Mouse (Mus musculus) frontal cortex, postnatal 14 days (tissue): Measurements from ENCODE around the gene Tmem63c.

ENCODE experiments used
- DNase-seq, 2 experiments: peaks; one replicate each; pipeline ENCODE4 v3.0.0; 2022; ENCODE audit warnings: low spot score in 2 of 2

Tmem63c gene

DNA sequence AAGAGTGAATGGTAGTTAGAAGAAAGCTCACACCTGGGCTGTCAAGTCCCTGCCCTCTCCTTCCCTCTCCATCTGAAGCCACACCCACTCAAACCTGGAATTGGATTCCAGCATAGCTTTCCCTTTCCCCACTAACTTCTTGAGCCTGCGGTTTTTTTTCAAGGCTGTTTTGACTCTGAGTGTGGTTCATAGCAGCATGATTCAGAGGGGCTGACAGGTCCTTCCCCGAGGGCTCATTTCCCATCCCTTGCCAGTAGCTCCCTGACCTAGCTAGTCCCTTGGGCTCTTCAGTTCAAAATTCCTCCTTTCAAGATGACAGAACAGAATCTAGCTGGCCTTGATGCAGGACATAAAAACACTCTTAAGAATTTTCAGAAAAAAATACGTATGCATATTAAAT, 26.4 kb downstream of the Tmem63c start:
- DNase-seq: no peak

DNA sequence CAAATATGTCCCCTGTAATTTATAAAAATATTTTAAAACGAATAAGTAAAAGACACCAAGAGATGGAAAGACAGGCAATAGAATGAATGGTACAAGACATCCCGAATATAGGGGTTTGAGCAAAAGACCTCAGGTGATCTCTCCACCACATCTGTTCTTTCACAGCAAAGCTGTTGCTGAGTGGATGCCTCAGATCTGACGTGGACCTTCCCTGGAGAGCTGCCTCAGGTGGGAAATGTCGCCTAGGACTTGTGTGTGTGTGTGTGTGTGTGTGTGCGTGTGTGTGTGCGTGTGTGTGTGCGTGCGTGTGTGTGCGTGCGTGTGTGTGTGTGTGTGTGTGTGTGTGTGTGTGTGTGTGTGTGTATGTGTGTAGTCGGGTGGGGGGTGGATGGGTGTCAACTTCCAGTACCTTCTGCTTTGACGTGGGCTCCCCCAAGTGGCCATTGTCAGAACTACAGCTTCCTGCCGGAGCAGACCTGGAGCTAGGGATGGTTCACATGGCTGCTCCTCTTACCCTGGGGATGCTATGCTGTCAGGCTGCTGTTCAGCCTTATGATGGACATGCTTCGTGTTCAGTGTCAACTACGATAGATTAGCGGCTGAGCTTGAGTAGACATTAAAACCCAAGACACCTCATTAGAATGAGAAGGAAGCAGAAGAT, 31.7 kb downstream of the Tmem63c start:
- DNase-seq: peak; percentile 82 to 92

DNA sequence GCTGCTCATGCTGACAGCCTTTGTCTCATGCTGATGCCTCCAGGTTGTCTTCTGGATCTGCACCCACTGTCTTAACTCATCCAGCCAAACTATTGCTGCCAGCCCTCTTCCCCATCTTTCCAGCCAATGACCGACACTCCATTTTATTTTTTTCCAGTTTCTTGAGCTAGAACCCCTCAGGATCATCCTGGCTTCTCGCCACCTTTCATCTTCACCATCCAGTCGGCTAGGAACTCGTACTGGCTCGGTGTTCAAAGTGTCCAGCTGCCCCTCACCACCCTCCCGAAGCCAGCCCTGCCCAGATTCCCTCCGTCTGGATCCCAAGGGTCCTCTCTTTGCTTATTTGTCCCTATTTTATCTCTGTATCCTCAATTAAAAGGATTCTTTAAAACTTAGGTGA, 33.7 kb downstream of the Tmem63c start:
- no peak for DNase-seq

DNA sequence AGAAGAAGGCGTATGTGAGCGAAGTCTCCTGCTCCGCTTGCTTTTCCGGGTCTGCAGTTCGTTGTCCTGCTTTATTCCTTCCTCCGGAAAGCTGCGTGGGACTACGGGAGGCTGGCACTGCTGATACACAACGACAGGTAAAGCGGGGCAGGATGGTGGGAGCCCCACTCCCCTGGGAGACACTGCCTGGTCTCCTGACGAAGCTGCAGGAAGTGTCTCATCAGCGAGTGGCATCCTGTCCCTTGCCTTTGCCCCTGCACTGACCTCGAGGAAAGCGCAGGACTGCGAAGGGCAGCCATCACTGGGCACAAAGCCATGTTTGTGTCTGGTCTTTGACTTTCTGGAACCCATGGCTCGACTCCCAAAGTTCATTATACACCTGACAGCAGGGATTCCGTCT, 35.9 kb downstream of the Tmem63c start:
- DNase-seq: no peak

DNA sequence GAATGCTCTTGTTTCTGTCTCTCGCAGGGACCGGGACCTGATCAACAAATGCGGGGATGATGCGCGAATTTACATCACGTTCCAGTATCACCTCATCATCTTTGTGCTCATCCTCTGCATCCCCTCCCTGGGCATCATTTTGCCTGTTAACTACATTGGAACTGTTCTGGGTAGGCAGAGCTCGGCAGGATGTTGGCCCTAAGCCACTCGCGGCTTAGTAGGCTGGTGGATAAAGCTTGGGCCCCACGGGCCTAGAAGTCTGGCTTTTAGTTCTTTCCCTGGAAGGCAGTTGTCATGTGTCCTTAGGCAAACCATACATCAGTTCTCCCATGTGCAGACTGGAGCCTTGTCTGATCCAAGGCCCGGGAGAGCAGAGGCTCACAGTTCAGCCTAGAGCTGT, 44.3 kb downstream of the Tmem63c start:
- DNase-seq: no peak

DNA sequence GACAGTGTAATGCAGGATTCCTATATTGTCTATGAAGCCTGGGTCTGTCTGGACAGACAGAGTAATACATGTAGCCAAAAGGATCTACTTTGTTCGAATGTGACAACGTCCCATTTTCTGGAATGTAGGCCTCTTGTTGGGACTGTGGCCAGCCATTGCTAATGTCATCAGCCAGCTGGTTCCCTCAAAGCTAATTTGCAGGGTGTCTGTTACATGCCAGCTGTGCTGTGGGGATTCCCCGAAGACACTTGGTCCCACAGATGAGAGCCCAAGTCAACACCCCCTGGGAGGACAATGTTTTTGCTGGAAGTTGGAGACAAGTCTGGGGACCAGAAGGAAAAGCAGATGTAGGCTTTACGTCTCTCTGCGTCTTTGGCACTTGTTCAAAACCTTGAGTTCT, 45.3 kb downstream of the Tmem63c start:
- DNase-seq: no peak

DNA sequence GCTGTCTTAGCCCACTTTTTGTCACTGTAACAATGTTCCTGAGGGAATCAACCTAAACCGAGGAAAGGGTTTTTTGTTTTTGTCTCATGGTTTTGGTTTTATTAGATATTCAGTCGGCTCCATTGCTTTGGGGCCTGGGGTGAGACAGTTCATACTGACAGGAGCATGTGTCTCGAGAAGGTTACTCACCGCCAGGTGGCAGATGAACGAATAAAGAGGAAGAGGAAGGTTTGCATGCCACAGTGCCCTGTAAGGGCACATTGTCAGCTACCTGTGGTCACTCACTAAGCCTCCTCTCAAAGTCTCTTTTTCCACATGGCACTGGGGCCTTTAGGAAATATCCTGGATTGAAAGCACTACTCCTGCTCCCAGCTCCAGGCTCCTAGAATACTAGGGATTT, 49.4 kb downstream of the Tmem63c start:
- DNase-seq: no peak

DNA sequence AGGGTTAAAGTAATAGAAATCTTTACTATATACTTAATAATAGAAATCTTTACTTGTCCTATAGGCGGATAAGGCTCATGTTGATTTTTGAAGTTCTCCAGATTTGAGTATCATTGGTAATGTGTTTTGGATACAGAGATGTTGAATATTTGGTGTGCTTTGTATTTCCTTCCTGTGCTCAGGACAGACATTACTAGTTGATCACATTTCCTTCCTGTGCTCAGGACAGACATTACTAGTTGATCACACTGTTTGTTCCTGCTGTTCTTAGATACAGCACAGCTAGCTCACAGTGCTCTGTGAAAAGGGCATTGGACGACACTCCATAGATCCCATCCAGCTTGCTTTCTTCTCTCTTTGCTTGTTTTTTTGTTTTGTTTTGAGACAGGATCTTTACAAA, 55.5 kb downstream of the Tmem63c start:
- DNase-seq: no peak

DNA sequence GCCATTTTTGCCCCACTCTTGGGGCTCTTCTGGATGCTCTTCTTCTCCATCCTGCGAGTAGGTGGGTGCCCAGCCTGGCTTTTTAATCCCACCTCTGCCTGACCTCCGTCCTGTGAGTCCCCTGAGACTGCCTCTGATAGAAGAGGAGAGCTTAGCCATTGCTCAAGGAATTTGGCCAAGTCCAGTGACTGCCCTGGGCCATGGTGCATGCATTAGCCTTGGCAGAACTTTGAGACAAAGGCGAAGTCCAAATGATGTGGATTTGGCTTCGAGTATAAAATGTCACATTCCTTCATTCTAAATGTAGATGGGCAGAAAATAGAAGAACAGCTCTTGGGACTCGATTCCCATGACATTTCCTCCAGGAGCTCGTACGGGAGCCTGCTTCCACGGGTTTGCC, 61.7 kb downstream of the Tmem63c start:
- no peak for DNase-seq

DNA sequence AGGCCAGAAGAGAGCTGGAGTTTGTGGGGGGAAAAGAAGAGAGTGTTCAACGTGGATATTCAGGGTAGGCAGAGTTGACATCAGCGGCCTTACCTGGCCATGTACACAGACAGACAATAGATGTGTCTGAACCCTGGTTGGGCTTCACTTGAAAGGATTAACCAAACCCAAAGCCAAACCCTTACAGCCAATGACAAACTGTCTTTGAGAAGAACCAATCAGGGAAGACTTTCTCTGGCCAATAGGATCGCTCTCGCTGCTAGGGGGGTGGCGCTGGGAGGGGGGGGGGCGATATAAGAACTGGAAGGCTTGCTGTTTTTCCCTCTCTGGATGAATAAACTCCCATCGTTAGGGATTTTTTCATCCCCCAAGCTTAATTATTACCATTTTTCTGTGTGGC, 66.1 kb downstream of the Tmem63c start:
- DNase-seq: no peak

DNA sequence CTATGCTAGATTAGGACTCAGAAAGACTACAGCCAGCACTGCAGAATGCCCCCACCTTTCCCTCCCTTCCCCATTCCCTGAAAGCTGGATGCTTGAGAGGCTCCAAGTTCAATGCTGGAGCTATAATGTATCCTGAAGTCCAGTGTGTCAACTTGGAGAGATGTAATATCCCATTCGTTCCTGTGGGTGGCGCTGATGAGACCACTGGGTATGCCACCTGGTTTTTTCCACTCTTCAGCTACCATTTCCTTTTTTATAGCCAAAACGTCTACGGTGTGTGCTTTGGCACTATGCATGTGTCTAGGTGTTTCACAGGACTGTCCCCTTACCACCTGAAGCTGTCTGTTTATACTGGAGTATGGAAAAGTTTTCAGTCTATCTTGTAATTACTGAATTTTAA, 67.2 kb downstream of the Tmem63c start:
- DNase-seq: no peak

DNA sequence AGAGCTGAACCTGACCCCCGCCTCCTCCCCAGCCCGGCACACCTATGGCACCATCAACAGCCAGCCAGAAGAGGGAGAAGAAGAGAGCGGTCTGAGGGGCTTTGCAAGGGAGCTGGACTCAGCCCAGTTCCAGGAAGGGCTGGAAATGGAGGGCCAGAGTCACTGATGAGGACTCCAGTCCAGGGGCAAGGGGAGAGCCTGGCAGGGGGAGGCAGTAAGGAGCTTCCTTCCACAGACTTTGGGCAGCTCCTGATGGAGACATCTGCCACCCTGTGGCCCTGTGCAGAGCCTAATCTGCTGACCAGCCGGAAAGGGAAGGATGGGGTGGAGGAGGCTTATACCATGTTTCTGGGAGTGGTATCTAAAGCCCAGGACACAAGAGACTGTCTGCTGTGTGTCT, 68.1 kb downstream of the Tmem63c start:
- DNase-seq: no peak

DNA sequence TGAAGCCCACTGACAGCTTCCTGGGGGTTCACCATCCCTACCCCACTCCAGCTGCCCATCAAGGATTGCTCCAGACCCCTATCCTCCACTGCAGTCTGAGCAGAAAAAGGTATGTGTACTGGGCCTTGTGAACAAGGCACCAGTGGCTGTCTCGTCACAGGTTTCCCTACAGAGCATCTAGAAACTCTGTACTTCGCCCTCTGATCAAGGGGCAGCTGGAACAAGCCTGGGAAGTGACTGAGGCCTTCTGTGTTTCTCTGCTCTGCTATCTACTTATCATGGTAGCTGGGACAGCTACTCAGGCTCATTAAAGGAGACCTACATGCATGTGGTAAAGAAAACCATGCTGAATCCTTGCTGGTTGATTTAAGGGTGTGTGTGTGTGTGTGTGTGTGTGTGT, 68.6 kb downstream of the Tmem63c start:
- DNase-seq: no peak

DNA sequence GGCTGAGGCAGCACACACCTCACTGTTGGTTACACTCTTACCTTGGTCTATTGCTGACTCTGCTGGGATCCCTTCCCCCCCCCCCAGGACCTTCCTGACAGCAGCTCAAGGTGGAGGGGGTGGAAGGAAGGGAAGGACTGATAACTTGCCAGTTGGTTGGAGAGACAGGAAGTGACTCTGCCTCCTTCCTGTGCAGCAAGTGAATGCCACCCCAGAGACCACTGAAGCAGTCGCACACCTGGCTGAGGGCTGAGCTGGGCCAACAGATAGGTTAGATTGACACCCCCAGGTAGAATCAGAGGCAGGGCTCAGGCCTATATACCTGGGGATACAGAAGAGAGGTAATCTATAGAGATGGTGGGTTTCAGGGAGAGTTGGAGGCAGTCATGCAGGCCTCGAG, 70.8 kb downstream of the Tmem63c start:
- no peak for DNase-seq

DNA sequence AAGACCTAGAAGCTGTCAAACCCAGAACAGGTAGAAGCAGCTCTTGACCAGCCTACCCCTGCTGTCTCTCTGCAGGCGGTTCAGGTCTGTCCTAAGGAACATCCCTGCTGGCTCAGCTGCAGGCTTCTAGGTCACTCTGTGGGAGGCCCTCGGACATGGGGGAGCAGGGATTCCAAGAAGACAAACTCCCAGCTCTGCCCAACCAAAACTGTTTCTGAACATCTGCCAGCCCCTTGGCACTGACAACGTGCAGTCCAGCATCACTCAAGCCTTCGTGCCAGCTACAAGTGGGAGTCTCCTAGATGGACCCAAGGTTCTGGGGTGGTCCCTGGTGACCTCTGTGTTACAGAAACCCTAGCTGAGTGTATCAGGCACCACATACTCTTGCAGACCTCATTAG, 72.1 kb downstream of the Tmem63c start:
- no peak for DNase-seq

DNA sequence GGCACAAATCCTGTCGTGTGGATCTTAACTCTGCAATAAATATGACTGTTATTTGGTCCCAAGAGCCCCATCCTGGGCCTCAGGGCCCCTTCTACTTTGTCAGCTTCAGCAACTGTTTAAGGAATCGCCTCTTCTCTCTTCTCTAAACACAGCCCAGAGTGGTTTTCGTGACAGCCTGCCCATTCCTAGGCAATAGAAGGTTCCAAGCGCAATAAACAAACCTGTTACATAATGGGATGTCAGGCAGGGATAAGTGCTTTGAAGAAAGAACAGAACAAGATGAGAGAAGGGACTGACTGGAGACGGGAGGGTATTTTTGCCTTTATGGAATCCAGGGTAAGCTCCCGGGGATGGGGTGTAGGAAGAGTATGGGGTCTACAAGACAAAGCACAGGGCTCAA, 72.5 kb downstream of the Tmem63c start:
- DNase-seq: no peak

DNA sequence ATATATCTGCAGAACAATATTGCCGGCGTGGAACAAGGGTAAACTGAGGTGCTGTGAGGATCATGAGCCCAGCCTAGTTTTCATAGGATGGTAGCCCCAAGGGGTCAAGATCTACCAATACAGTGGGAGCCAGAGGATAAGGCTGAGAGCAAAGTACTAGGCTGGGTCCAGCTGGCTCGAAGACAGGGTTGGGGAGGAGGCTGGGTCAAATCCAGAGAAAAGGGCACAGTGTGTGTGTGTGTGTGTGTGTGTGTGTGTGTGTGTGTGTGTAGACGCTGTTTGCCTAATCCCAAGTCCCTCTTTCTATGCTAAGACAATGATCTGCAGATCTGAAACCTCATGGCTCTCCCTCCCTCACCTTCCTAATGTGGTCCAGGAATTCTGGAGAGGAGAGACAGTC, 79.2 kb downstream of the Tmem63c start:
- no peak for DNase-seq

DNA sequence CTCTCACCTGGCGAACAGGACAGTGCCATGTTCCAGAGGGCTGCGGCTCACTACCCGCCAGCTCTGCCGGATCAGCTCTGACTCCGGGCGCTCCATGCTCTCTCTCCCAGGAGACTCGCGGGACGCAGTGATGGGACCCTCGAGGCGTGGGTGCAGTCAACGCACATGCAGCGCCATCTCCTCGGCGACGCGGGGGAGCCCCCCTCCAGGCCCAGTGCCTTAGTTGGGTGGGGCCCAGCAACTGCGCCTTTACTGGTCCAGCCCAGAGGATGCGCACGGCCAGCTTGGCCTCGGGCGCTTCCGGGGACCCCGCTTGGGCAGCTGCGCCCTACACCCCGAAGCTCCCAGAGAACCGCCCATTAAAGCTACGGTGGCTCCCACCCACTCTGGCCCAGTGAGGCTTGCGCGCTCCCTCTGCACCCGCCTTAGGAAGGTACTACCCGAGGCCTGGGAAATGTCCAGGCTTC, 81.1 kb downstream of the Tmem63c start, which contains the start of gene Ngb:
Gene Ngb, minus strand, starts transcription at position 375 of the 467 bp plus-strand sequence.
- no peak for DNase-seq

DNA sequence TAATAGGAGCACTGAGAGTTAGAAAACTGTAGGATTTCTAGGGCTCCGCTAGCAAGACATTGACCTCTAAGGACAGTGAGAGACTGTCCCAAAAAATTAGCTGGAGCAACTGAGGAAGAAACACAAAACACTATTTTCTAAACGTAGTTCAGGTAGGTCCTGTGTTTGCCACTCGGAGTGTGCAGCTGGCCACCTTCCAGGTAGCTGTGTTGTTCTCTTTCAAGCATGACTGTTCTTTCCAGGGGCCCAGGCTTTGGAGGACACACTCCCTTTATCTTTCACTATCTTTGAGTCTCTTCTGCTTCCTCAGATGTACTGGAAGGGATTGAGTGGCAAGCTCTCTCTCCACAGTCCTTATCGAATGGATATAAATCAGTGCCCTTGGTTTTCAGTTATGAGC, 82.3 kb downstream of the Tmem63c start:
- no peak for DNase-seq

DNA sequence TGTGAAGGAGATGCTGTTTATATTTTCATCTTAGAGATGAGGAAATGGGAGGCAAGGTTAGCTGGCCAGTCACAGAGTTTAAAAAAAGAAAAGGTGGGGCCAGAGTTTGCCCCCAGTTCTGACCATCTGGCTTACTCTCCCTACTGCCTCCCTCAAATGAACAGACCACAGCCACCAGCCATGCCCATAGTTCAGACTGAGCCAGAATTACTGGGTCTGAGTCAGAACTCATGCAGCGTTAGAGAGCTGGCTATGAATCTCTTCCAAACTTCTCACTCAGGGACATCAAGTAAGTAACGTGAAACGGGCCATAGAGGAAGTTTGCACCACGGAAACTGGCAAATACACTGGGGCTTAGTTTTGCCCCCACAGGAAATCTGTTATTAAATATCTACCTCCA, 83.7 kb downstream of the Tmem63c start:
- DNase-seq: no peak

DNA sequence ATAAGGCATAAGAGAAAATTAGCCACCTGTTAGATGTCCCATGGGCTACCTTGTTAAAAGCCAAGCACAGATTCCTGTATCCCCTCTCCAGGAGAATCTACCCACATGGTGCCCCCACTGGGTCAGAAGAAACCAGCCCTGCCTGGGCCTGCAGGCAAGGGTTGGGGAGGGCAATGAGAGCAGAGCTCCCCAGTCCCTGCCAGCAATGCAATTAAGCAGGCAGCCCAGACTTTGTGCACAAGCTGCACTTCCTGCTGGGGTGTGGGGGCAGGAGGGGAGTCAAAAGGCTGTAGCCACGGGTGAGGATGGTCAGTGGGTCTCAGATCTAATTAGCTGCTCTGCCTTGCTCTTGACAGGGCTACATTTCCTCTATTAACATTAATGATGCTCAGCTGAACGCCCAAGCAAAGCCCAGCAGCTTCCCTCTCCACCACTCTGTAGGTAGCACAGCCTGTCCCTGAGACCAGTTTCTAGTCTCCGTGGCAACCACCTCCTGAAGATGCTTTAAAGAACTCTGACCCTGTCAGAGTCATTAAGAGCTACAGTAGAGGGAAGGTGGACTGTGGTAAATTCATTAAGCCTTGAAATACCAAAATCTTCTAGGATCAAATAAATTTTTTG, 86.3 kb downstream of the Tmem63c start:
- DNase-seq: no peak

DNA sequence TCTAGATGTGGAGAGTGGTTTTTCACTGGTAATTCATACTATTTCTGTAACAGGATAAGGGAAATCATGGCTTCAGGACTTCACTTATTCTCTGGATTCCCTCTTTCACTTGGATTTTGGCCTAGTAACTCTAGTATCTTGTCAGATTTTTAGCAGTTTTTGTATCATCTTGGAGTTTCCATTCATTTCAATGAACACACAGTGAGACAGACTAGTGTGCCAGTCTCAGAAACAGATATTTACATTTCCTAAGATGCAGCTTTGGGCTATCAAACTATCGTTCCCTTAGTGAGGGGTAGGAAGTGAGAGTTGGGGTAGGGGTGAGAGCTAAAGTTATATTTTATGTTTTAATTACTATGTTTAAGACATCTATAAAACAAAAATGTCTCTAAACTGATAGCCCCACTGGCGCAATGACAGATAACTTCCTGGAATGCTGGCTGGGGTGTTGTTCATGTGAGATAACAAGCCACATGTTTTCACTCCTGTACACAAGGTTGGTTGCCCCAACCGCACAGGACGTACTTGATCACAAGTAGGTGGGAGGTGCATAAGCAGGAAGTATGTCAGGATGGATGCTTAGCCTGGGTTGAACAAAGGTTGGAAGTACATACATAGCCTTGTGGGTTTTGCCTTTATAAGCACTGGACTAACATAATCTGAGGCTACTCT, 100.9 kb downstream of the Tmem63c start:
- DNase-seq: no peak

DNA sequence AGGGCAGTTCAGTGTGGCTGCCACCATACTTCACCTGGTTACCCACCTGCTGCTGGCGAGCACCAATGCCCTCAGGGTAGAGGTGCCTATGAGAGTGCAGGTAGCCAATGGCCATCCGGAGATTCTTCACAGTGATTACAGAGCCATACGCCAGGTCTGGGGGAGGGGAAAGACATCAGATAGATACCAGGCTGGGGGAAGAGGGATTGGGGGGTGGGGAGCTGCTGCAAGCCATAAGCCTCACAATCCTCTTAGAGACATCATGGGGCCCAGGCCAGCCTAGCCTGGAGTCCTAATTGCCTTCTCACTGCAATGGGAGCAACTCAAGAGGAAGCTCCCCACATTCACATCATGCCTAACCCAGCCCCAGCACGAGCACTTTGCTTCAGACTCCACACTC, 106.1 kb downstream of the Tmem63c start:
- no peak for DNase-seq
